Mouse (Mus musculus) regulatory T cell (primary cell): Measurements from ENCODE around the gene Actn4.

Source experiments
- in situ Hi-C: fragments of 300-600 bp; cut with MboI, MseI; formaldehyde crosslinking; loops from one replicate; pipeline ENCODE4 v1.15.1; 2025; ENCODE audit warnings: high pct_unique_total_duplicates

Actn4 gene

GRCm38 (mm10) chr7:28950346-28951037, 11.6 kb downstream of the Actn4 start:
- in situ Hi-C loops, result no loop called here

- in situ Hi-C loops, result no loop called here
These were observed 12.8 kb downstream of the Actn4 start for GRCm38 (mm10) chr7:28949298-28949697.

GRCm38 (mm10) chr7:28948746-28949145, 13.4 kb downstream of the Actn4 start:
- in situ Hi-C loops, result no loop called here

- in situ Hi-C loops, result no loop called here
These were observed 15.9 kb downstream of the Actn4 start for GRCm38 (mm10) chr7:28946271-28946610.

GRCm38 (mm10) chr7:28945416-28946270, 16.5 kb downstream of the Actn4 start:
- in situ Hi-C loops, result no loop called here

GRCm38 (mm10) chr7:28944756-28945415, 17.3 kb downstream of the Actn4 start:
- in situ Hi-C loops, result no loop called here

GRCm38 (mm10) chr7:28943451-28944180, 18.5 kb downstream of the Actn4 start:
- in situ Hi-C loops, result no loop called here

- in situ Hi-C loops, result no loop called here
These were observed 20.6 kb downstream of the Actn4 start for GRCm38 (mm10) chr7:28941542-28941941.

GRCm38 (mm10) chr7:28941129-28941528, 21.0 kb downstream of the Actn4 start:
- in situ Hi-C loops, result no loop called here

GRCm38 (mm10) chr7:28939418-28940183, 22.5 kb downstream of the Actn4 start:
- in situ Hi-C loops, result no loop called here

GRCm38 (mm10) chr7:28938654-28939053, 23.5 kb downstream of the Actn4 start:
- in situ Hi-C loops, result no loop called here

GRCm38 (mm10) chr7:28936787-28937186, 25.4 kb downstream of the Actn4 start:
- in situ Hi-C loops, result no loop called here

- in situ Hi-C loops, result no loop called here
These were observed 28.3 kb downstream of the Actn4 start for GRCm38 (mm10) chr7:28933825-28934224.

GRCm38 (mm10) chr7:28932421-28933041, 29.6 kb downstream of the Actn4 start:
- in situ Hi-C loops, result no loop called here

- in situ Hi-C loops, result no loop called here
These were observed 30.5 kb downstream of the Actn4 start for GRCm38 (mm10) chr7:28931695-28932039.

- in situ Hi-C loops, result no loop called here
These were observed 31.0 kb downstream of the Actn4 start for GRCm38 (mm10) chr7:28931032-28931694.

GRCm38 (mm10) chr7:28930320-28931031, 31.7 kb downstream of the Actn4 start:
- in situ Hi-C loops, result no loop called here

- in situ Hi-C loops, result no loop called here
These were observed 32.8 kb downstream of the Actn4 start for GRCm38 (mm10) chr7:28929381-28929780.

- in situ Hi-C loops, result no loop called here
These were observed 36.0 kb downstream of the Actn4 start for GRCm38 (mm10) chr7:28926172-28926571.

- in situ Hi-C loops, result no loop called here
These were observed 36.8 kb downstream of the Actn4 start for GRCm38 (mm10) chr7:28925317-28925716.
